Mouse (Mus musculus) ZHBTc4 (cell line): ENCODE results near the gene Nmt2.

Source experiments
- DNase-seq: peaks from one replicate; pipeline ENCODE4 v3.0.0-alpha.2; 2011; ENCODE audit warnings: low read depth, low spot score

Gene Nmt2

GRCm38 (mm10) chr2:3326547-3326946, 42.5 kb downstream of the Nmt2 start:
- DNase-seq, result no peak

GRCm38 (mm10) chr2:3327351-3327750, 43.3 kb downstream of the Nmt2 start:
- peak; percentile 71 for DNase-seq

GRCm38 (mm10) chr2:3331071-3331703, 47.2 kb downstream of the Nmt2 start:
- DNase-seq, result peak; percentile 5

DNA sequence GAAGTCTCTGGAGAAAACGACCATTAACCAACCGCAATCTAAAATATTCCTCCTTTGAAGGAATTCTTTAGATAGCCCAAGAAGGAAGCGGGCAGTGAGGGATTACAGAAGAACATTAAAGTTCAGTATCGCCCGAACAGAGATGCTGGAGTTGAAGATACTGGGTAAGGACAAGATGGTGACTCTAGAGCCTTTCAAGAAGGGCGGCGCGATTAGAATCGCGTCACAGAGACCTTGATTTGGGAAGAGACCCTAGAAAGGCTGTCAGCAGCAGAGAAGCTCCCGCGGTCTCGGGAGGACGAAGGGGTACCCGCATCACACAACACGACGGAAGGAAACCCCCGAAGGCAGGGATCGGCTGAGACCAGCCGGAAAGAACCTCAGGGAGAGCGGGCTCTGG, 48.0 kb downstream of the Nmt2 start:
- no peak for DNase-seq

DNA sequence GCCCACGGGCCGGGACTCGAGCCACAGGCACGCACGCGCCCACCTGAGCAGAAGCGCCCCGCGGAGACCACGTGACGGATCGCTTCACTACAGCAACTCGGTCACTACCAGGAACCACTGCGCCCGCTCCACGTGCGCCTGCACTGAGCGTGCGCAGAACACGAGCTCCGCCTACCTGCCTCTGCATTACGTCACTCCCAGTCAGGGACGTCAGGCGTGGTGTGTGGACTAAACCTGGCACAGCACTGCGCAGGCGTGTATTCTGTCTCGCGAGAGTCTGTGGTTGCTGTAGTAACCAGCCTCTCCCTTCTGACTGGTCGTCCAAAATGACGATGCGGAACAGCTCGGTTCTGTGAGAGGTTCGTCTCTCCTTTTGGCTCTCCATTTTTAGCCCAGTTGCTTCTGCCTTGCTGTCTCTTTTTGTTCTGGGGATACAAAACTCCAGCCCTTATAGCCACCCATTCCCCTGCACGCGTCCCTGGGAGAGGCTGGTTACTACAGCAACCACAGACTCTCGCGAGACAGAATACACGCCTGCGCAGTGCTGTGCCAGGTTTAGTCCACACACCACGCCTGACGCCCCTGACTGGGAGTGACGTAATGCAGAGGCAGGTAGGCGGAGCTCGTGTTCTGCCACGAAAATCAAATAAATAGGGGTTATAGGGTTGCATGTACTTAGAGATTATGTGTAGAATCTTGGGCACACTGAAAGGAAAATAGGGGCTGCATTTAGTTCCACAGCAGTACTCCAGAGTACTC, 48.7 kb downstream of the Nmt2 start, which contains the start of gene Rpp38:
Gene Rpp38, minus strand, starts transcription at position 160 of the 759 bp plus-strand sequence.
- DNase-seq, result peak; percentile 99

- DNase-seq, result no peak
Observed at GRCm38 (mm10) chr2:3333761-3334160, 49.7 kb downstream of the Nmt2 start.

- peak; percentile 87 for DNase-seq
Observed at GRCm38 (mm10) chr2:3335611-3336301, 51.7 kb downstream of the Nmt2 start, which contains the start of gene Acbd7. TSS of gene Acbd7 (plus strand) at chr2:3336168.

GRCm38 (mm10) chr2:3348422-3348821, 64.4 kb downstream of the Nmt2 start:
- DNase-seq, result no peak

GRCm38 (mm10) chr2:3348919-3349318, 64.9 kb downstream of the Nmt2 start:
- DNase-seq, result peak; percentile 52

DNA sequence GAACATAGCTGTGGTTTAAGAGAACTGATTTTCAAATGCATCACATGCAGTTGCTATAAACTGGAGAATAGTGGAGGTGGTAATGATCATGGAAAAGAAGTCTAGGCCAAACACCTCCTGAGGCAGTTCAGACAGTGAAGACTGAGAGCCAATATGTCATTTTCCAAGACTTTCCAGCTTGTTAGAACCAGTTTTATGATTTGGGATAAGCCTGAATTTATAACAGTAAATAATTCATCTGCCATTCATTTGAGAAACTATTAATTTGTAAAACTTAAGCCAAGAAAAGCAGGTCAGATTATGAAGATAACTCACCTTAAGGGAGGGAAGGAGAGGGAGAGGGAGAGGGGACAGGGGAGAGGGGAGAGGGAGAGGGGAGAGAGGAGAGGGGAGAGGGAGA, 69.1 kb downstream of the Nmt2 start:
- no peak for DNase-seq

DNA sequence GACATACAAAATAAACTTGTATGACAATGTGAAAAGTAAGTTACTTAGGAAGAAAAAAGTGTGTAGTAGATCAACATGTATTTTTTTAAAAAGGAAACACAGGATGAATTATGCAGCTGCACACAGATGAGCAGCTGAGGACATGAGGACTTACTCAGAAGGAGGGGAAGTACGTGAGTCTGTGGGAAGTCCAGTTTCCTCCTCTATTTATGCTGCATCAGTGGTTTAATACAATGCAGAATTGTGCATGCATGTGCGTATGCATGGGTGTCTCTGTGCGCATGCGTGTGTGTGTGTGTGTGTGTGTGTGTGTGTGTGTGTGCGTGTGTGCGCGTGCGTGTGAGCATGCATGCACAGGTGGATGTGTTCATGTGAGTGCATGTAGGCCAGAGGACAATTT, 71.8 kb downstream of the Nmt2 start:
- no peak for DNase-seq

DNA sequence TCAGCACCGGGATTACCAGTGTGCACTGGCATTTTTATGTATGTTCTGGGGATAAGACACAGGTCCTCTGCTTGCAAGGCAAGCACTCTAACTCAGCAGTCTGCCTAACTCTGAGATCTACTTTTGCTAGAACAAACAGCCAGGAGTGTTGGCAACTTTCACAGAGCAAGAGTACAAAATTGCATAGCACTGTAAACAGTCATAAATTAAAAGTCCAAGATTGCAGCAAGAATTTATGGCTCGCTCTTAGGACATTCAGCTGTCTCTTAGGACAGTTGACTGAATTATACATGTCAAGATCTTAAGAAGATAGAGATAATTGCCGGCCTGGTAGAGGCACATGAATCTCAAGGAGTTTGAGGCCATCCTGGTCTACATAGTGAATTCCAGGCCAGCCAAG, 72.3 kb downstream of the Nmt2 start:
- no peak for DNase-seq

- DNase-seq, result no peak
Observed at GRCm38 (mm10) chr2:3357887-3358286, 73.9 kb downstream of the Nmt2 start.

- DNase-seq, result no peak
Observed at GRCm38 (mm10) chr2:3361067-3361466, 77.1 kb downstream of the Nmt2 start.

- no peak for DNase-seq
Observed at GRCm38 (mm10) chr2:3365127-3365526, 81.1 kb downstream of the Nmt2 start.
